Mouse (Mus musculus) megakaryocyte, embryonic 14.5 days (primary cell): ENCODE measurements around the gene Sgcb. TPM values are rescaled to one million over a fixed set of nuclear protein-coding genes. Genes with fewer than 3 reads are reported as not detected.
"Not testable (repeated sequence)": the region's sequence is repeated elsewhere in the genome, so short reads cannot be mapped to it uniquely, and the experiment has no call there.

Experiments used
- H3K27me3 ChIP-seq: replicated peaks from 2 replicates; pipeline ENCODE3; 2012; ENCODE audit warnings: inconsistent platforms
- H3K36me3 ChIP-seq: replicated peaks from 2 replicates; pipeline ENCODE3; 2012; ENCODE audit warnings: low read length, inconsistent platforms, mixed read lengths
- H3K4me1 ChIP-seq: 2 replicates; pipeline ENCODE4 v1.6.1; 2012; ENCODE audit warnings: inconsistent platforms
- H3K4me3 ChIP-seq: replicated peaks from 2 replicates; pipeline ENCODE3; 2012; ENCODE audit warnings: moderate library complexity, mild to moderate bottlenecking, inconsistent platforms
- H3K9me3 ChIP-seq: 2 replicates; pipeline ENCODE4 v1.6.1; 2012; ENCODE audit warnings: inconsistent platforms
- FLI1 ChIP-seq: IDR thresholded peaks from 2 replicates; pipeline ENCODE4 v1.6.1; 2012; ENCODE audit warnings: low read length, inconsistent platforms, mixed read lengths
- GATA1 ChIP-seq: IDR thresholded peaks from 3 replicates; pipeline ENCODE4 v1.6.1; 2012; ENCODE audit warnings: mixed read lengths, low read length, inconsistent platforms, borderline replicate concordance
- polyA plus RNA-seq: library from polyadenylated mRNA; stranded (reverse); fragments of >175 nt; gene quantifications from 2 replicates; pipeline ENCODE4 v1.2.3, GENCODE M21; 2012; ENCODE audit warnings: low replicate concordance; ENCODE audit not compliant: insufficient read depth

The Sgcb gene
- polyA plus RNA-seq, 1 experiment, result 1.8 TPM

GRCm38 (mm10) chr5:73585212-73586115 is 62.1 kb downstream of the Sgcb start:
- Histone ChIP-seq H3K9me3 (peaks cover 10% of the 10 kb centered on the region), H3K27me3 (peaks cover 24% of the 10 kb centered on the region), H3K4me1 (peaks cover 7% of the 10 kb centered on the region), H3K4me3 (no peak overlapping the region), H3K36me3 (no peaks in the 10 kb centered on the region)
- no peak for TF ChIP-seq FLI1
- TF ChIP-seq GATA1, result no peak

- Histone ChIP-seq H3K9me3 (peaks cover 16% of the 10 kb centered on the region), H3K27me3 (peaks cover 27% of the 10 kb centered on the region), H3K4me1 (peaks cover 12% of the 10 kb centered on the region)
- not testable (repeated sequence) for H3K4me3 ChIP-seq, H3K36me3 ChIP-seq
Observed at GRCm38 (mm10) chr5:73584011-73584410, 63.6 kb downstream of the Sgcb start.

Other genes with a start within 250 kb of the Sgcb start
- not detected in 2 replicates for gene Cwh43, start 241.7 kb downstream of the Sgcb start, polyA plus RNA-seq
- gene Dcun1d4, start 166.8 kb downstream of the Sgcb start, polyA plus RNA-seq, result 0.66 TPM in 1 of 2 replicates, not detected in the other
- 0.13 TPM in 1 of 2 replicates, not detected in the other for gene Lrrc66, start 15.3 kb downstream of the Sgcb start, polyA plus RNA-seq
- not detected in 2 replicates for gene Spata18, start 3.6 kb upstream of the Sgcb start, polyA plus RNA-seq